8 mouse cellular contexts compared by ENCODE assay signal in genomic region chr1:125911337-125911900, GRCm38 (mm10). TPM values are rescaled to one million over a fixed set of nuclear protein-coding genes. Genes with fewer than 3 reads are reported as not detected.
A peak's percentile ranks its signal among the peaks of the same experiment; 100 is the strongest.
DNase-seq lines count a peak whose midpoint lies in the region; ATAC-seq and TF ChIP-seq lines count a peak whose summit lies in the region.

No protein-coding gene starts in this region.

- peak overlapping the region; percentile 33 for H3K27ac ChIP-seq in forebrain, embryonic 16.5 days (ENCODE audit: low read length)
- peak overlapping the region; percentile 64 for H3K27ac ChIP-seq in hindbrain, postnatal 0 days
- no peak overlapping the region for H3K27ac ChIP-seq in limb, embryonic 15.5 days
- peak overlapping the region; percentile 23; the same call in 1 of the 2 replicates for H3K27ac ChIP-seq in neural tube, embryonic 14.5 days (ENCODE audit: low read depth, low read length)

- peaks cover 30% of the 10 kb centered on the region for H3K4me1 ChIP-seq in forebrain, embryonic 16.5 days (replicated peaks; ENCODE audit: control insufficient read depth, insufficient read depth, low read length)
- 0 out of 2 replicates have a peak, but pooled peaks cover 5% of the 10 kb centered on the region for H3K4me1 ChIP-seq in hindbrain, postnatal 0 days (ENCODE audit: insufficient read depth, low read length)
- H3K4me1 ChIP-seq in limb, embryonic 15.5 days: peaks cover 33% of the 10 kb centered on the region
- peaks cover 21% of the 10 kb centered on the region for H3K4me1 ChIP-seq in neural tube, embryonic 14.5 days (ENCODE audit: control insufficient read depth, insufficient read depth, low read length)

- H3K9me3 ChIP-seq in forebrain, embryonic 16.5 days (ENCODE audit: control insufficient read depth, low read length): no peaks in the 10 kb centered on the region
- no peaks in the 10 kb centered on the region for H3K9me3 ChIP-seq in hindbrain, postnatal 0 days (ENCODE audit: low read length)
- no peaks in the 10 kb centered on the region for H3K9me3 ChIP-seq in limb, embryonic 15.5 days
- H3K9me3 ChIP-seq in neural tube, embryonic 14.5 days (ENCODE audit: control insufficient read depth, low read length): no peaks in the 10 kb centered on the region

- DNase-seq in cerebellum, postnatal 25 days: peak; percentile 19 to 43
- no peak for DNase-seq in cerebellum, adult 9-10 months
- DNase-seq in Muller cell, postnatal 12 days (ENCODE audit: inconsistent ontology term): peak; percentile 36
- DNase-seq in hindbrain, postnatal 0 days (ENCODE audit: low spot score): peak; percentile 58

- H3K9ac ChIP-seq in forebrain, embryonic 16.5 days (replicated peaks; ENCODE audit: low read depth, low read length): peak overlapping the region; percentile 64
- H3K9ac ChIP-seq in hindbrain, postnatal 0 days (replicated peaks; ENCODE audit: low read length): peak overlapping the region; percentile 56
- H3K9ac ChIP-seq in limb, embryonic 15.5 days: peak overlapping the region; percentile 31
- peak overlapping the region; percentile 53 for H3K9ac ChIP-seq in neural tube, embryonic 14.5 days (replicated peaks; ENCODE audit: low read depth, low read length)

- peak overlapping the region; percentile 64 for H3K4me3 ChIP-seq in forebrain, embryonic 16.5 days (replicated peaks; ENCODE audit: low read length)
- peak overlapping the region; percentile 59 for H3K4me3 ChIP-seq in hindbrain, postnatal 0 days (ENCODE audit: low read length)
- peak overlapping the region; percentile 49 for H3K4me3 ChIP-seq in limb, embryonic 15.5 days
- H3K4me3 ChIP-seq in neural tube, embryonic 14.5 days (ENCODE audit: low read depth, low read length): peak overlapping the region; percentile 45

- TF ChIP-seq CTCF in hindbrain, postnatal 0 days (IDR thresholded peaks at IDR 0.05; ENCODE audit: low read depth): no peak; the same call in 1 of the 2 replicates

- ATAC-seq in forebrain, embryonic 16.5 days: peak; percentile 82
- peak; percentile 73 for ATAC-seq in hindbrain, postnatal 0 days
- ATAC-seq in limb, embryonic 15.5 days (ENCODE audit: insufficient number of reproducible peaks, low FRiP score, low TSS enrichment, low read depth): no peak
- peak; percentile 58 for ATAC-seq in neural tube, embryonic 14.5 days (ENCODE audit: low read depth)
- ATAC-seq in activated CD4-positive, CD25-positive, alpha-beta regulatory T cell, adult 4 months: no peak

- H3K4me2 ChIP-seq in forebrain, embryonic 16.5 days (ENCODE audit: low read length): peak overlapping the region; percentile 99
- peak overlapping the region; percentile 99 for H3K4me2 ChIP-seq in hindbrain, postnatal 0 days (ENCODE audit: low read depth, low read length)
- H3K4me2 ChIP-seq in limb, embryonic 15.5 days: peak overlapping the region; percentile 94
- peak overlapping the region; percentile 75 for H3K4me2 ChIP-seq in neural tube, embryonic 14.5 days (ENCODE audit: low read depth, low read length)

- under 1% methylated on average over 35 of the region's 35 CpGs for WGBS in forebrain, embryonic 16.5 days
- under 1% methylated on average over 35 of the region's 35 CpGs for WGBS in hindbrain, postnatal 0 days
- WGBS in limb, embryonic 15.5 days: under 1% methylated on average over 35 of the region's 35 CpGs
- under 1% methylated on average over 35 of the region's 35 CpGs for WGBS in neural tube, embryonic 14.5 days

- 0 out of 2 replicates have a peak, but pooled peaks cover 4% of the 10 kb centered on the region for H3K27me3 ChIP-seq in forebrain, embryonic 16.5 days (replicated peaks; ENCODE audit: control insufficient read depth, insufficient read depth, low read length)
- H3K27me3 ChIP-seq in hindbrain, postnatal 0 days (ENCODE audit: insufficient read depth, low read length): no peaks in the 10 kb centered on the region; the same call in 1 of the 2 replicates
- peaks cover 35% of the 10 kb centered on the region for H3K27me3 ChIP-seq in limb, embryonic 15.5 days
- H3K27me3 ChIP-seq in neural tube, embryonic 14.5 days (ENCODE audit: control insufficient read depth, insufficient read depth, low read length): no peaks in the 10 kb centered on the region

- H3K36me3 ChIP-seq in forebrain, embryonic 16.5 days (ENCODE audit: control insufficient read depth, insufficient read depth): no peaks in the 10 kb centered on the region
- H3K36me3 ChIP-seq in hindbrain, postnatal 0 days (ENCODE audit: insufficient read depth, low read length): no peaks in the 10 kb centered on the region
- H3K36me3 ChIP-seq in limb, embryonic 15.5 days: no peaks in the 10 kb centered on the region
- no peaks in the 10 kb centered on the region for H3K36me3 ChIP-seq in neural tube, embryonic 14.5 days (ENCODE audit: control insufficient read depth, insufficient read depth, low read length)

RNA-seq across cellular contexts. Expression of gene Lypd1, which starts 1.5 kb away (rescaled TPM):
- polyA plus RNA-seq in forebrain, embryonic 16.5 days (2015; fragmentation: Nextera tagmentation; extraction: Ambion mirVana): 31.4 and 39.4 TPM in 2 replicates
- total RNA-seq in hindbrain, postnatal 0 days (2014; rRNA removed): 94.9 and 102 TPM in 2 replicates
- 90.6 and 90.7 TPM in 2 replicates for polyA plus RNA-seq in hindbrain, postnatal 0 days (2015; fragmentation: Nextera tagmentation; extraction: Ambion mirVana)
- 5.8 and 8.5 TPM in 2 replicates for polyA plus RNA-seq in limb, embryonic 15.5 days (2015; fragmentation: Nextera tagmentation; extraction: Ambion mirVana)
- polyA plus RNA-seq in neural tube, embryonic 14.5 days (2014; fragmentation: Nextera tagmentation; extraction: Ambion mirVana): 66.3 and 76.6 TPM in 2 replicates
- polyA plus RNA-seq in activated CD4-positive, CD25-positive, alpha-beta regulatory T cell, adult 4 months (2017; shearing (Covaris generic)): under 1 TPM in 1 of 2 experiments, not detected in 1; 0.05 TPM

Comparison
In these comparisons a context has a peak if more than half of its experiments do, and no peak if none do; other contexts are left out.
1. ATAC-seq: peak in forebrain, embryonic 16.5 days (single experiment), hindbrain, postnatal 0 days (single experiment) and neural tube, embryonic 14.5 days (single experiment); none in limb, embryonic 15.5 days (single experiment) and activated CD4-positive, CD25-positive, alpha-beta regulatory T cell, adult 4 months (single experiment).
2. Peak in every context shown above with its lines, with median percentiles within 50 percentile points of each other: H3K4me2 ChIP-seq, H3K4me3 ChIP-seq and H3K9ac ChIP-seq.